Mouse (Mus musculus): ENCODE measurements around the gene 0610040J01Rik. TPM values are rescaled to one million over a fixed set of nuclear protein-coding genes. Genes with fewer than 3 reads are reported as not detected.

The 0610040J01Rik gene
- total and polyA plus RNA-seq, 3 experiments = not detected

- Histone ChIP-seq H3K9me3 (replicated peaks) (no peaks in the 10 kb centered on the region), H3K4me1 (ENCODE audit: insufficient read depth, low read depth, low read length) (no peaks in the 10 kb centered on the region), H3K4me3 (ENCODE audit: low read depth, low read length) (no peak overlapping the region), H3K27me3 (ENCODE audit: insufficient read depth, low read length) (no peaks in the 10 kb centered on the region), H3K36me3 (replicated peaks) (no peaks in the 10 kb centered on the region)
- TF ChIP-seq GATA2 (IDR thresholded peaks at IDR 0.05; ENCODE audit: borderline replicate concordance, low read depth, low read length) (no peak), POLR2AphosphoS5 (IDR thresholded peaks at IDR 0.05; ENCODE audit: insufficient replicate concordance, low read depth, low read length) (no peak), CTCF (IDR thresholded peaks at IDR 0.05; ENCODE audit: low read depth, low read length) (no peak), GATA1 (IDR thresholded peaks at IDR 0.05; ENCODE audit: borderline replicate concordance, low read length) (no peak), TAL1 (conservative IDR thresholded peaks at IDR 0.05; ENCODE audit: low read depth, low read length) (no peak)
- ATAC-seq (ENCODE audit: extremely low read depth, insufficient number of reproducible peaks, low FRiP score, poor library complexity, severe bottlenecking) (no peak), DNase-seq (ENCODE audit: low spot score) (no peak)
Observed at GRCm38 (mm10) chr5:63837851-63838250, 25.7 kb downstream of the 0610040J01Rik start.

GRCm38 (mm10) chr5:63839801-63840416 lies 27.7 kb downstream of the 0610040J01Rik start:
- H3K4me1 ChIP-seq (ENCODE audit: insufficient read depth, low read depth, low read length) = no peaks in the 10 kb centered on the region
- no peak for TF ChIP-seq CTCF (IDR thresholded peaks at IDR 0.05; ENCODE audit: low read depth, low read length)
- TF ChIP-seq GATA1 (IDR thresholded peaks at IDR 0.05; ENCODE audit: borderline replicate concordance, low read length) = no peak
- TF ChIP-seq GATA2 (IDR thresholded peaks at IDR 0.05; ENCODE audit: borderline replicate concordance, low read depth, low read length) = no peak
- TF ChIP-seq POLR2AphosphoS5 (IDR thresholded peaks at IDR 0.05; ENCODE audit: insufficient replicate concordance, low read depth, low read length) = no peak
- TF ChIP-seq TAL1 (conservative IDR thresholded peaks at IDR 0.05; ENCODE audit: low read depth, low read length) = no peak
- H3K9me3 ChIP-seq (replicated peaks) = peaks cover 5% of the 10 kb centered on the region; the same call in 1 of the 2 replicates
- H3K4me3 ChIP-seq (ENCODE audit: low read depth, low read length) = no peak overlapping the region
- no peaks in the 10 kb centered on the region for H3K36me3 ChIP-seq (replicated peaks)
- DNase-seq (ENCODE audit: low spot score) (no peak), ATAC-seq (ENCODE audit: extremely low read depth, insufficient number of reproducible peaks, low FRiP score, poor library complexity, severe bottlenecking) (no peak)
- H3K27me3 ChIP-seq (ENCODE audit: insufficient read depth, low read length) = no peaks in the 10 kb centered on the region

- Histone ChIP-seq H3K4me1 (ENCODE audit: insufficient read depth, low read depth, low read length) (no peaks in the 10 kb centered on the region), H3K27me3 (ENCODE audit: insufficient read depth, low read length) (no peaks in the 10 kb centered on the region), H3K4me3 (ENCODE audit: low read depth, low read length) (no peak overlapping the region), H3K36me3 (replicated peaks) (no peaks in the 10 kb centered on the region), H3K9me3 (replicated peaks) (peaks cover 9% of the 10 kb centered on the region)
- ATAC-seq (ENCODE audit: extremely low read depth, insufficient number of reproducible peaks, low FRiP score, poor library complexity, severe bottlenecking) (no peak), DNase-seq (ENCODE audit: low spot score) (no peak)
- TF ChIP-seq CTCF (IDR thresholded peaks at IDR 0.05; ENCODE audit: low read depth, low read length) (no peak), GATA1 (IDR thresholded peaks at IDR 0.05; ENCODE audit: borderline replicate concordance, low read length) (no peak), POLR2AphosphoS5 (IDR thresholded peaks at IDR 0.05; ENCODE audit: insufficient replicate concordance, low read depth, low read length) (no peak), TAL1 (conservative IDR thresholded peaks at IDR 0.05; ENCODE audit: low read depth, low read length) (no peak), GATA2 (IDR thresholded peaks at IDR 0.05; ENCODE audit: borderline replicate concordance, low read depth, low read length) (no peak)
Observed at GRCm38 (mm10) chr5:63847080-63847479, 34.9 kb downstream of the 0610040J01Rik start.

- peaks cover 9% of the 10 kb centered on the region for H3K9me3 ChIP-seq (replicated peaks)
- H3K27me3 ChIP-seq (ENCODE audit: insufficient read depth, low read length) = no peaks in the 10 kb centered on the region
- TF ChIP-seq CTCF (IDR thresholded peaks at IDR 0.05; ENCODE audit: low read depth, low read length) (no peak), TAL1 (conservative IDR thresholded peaks at IDR 0.05; ENCODE audit: low read depth, low read length) (no peak), POLR2AphosphoS5 (IDR thresholded peaks at IDR 0.05; ENCODE audit: insufficient replicate concordance, low read depth, low read length) (no peak), GATA1 (IDR thresholded peaks at IDR 0.05; ENCODE audit: borderline replicate concordance, low read length) (no peak), GATA2 (IDR thresholded peaks at IDR 0.05; ENCODE audit: borderline replicate concordance, low read depth, low read length) (no peak)
- DNase-seq (ENCODE audit: low spot score) (no peak), ATAC-seq (ENCODE audit: extremely low read depth, insufficient number of reproducible peaks, low FRiP score, poor library complexity, severe bottlenecking) (no peak)
- H3K4me1 ChIP-seq (ENCODE audit: insufficient read depth, low read depth, low read length) = no peaks in the 10 kb centered on the region
- H3K36me3 ChIP-seq (replicated peaks) = no peaks in the 10 kb centered on the region
- H3K4me3 ChIP-seq (ENCODE audit: low read depth, low read length) = no peak overlapping the region
Observed at GRCm38 (mm10) chr5:63847541-63848226, 35.5 kb downstream of the 0610040J01Rik start.

GRCm38 (mm10) chr5:63858901-63859300 lies 46.7 kb downstream of the 0610040J01Rik start:
- ATAC-seq (ENCODE audit: extremely low read depth, insufficient number of reproducible peaks, low FRiP score, poor library complexity, severe bottlenecking) = no peak

GRCm38 (mm10) chr5:63867421-63867820 lies 55.3 kb downstream of the 0610040J01Rik start:
- H3K9me3 ChIP-seq (replicated peaks) = no peaks in the 10 kb centered on the region
- H3K4me1 ChIP-seq (ENCODE audit: insufficient read depth, low read depth, low read length) = no peaks in the 10 kb centered on the region
- no peaks in the 10 kb centered on the region for H3K36me3 ChIP-seq (replicated peaks)
- no peak overlapping the region for H3K4me3 ChIP-seq (ENCODE audit: low read depth, low read length)
- no peak for DNase-seq (ENCODE audit: low spot score)
- TF ChIP-seq CTCF (IDR thresholded peaks at IDR 0.05; ENCODE audit: low read depth, low read length) = no peak
- no peak for TF ChIP-seq TAL1 (conservative IDR thresholded peaks at IDR 0.05; ENCODE audit: low read depth, low read length)
- no peak for TF ChIP-seq GATA1 (IDR thresholded peaks at IDR 0.05; ENCODE audit: borderline replicate concordance, low read length)
- no peak for TF ChIP-seq GATA2 (IDR thresholded peaks at IDR 0.05; ENCODE audit: borderline replicate concordance, low read depth, low read length)
- no peak for TF ChIP-seq POLR2AphosphoS5 (IDR thresholded peaks at IDR 0.05; ENCODE audit: insufficient replicate concordance, low read depth, low read length)
- H3K27me3 ChIP-seq (ENCODE audit: insufficient read depth, low read length) = no peaks in the 10 kb centered on the region
- no peak for ATAC-seq (ENCODE audit: extremely low read depth, insufficient number of reproducible peaks, low FRiP score, poor library complexity, severe bottlenecking)

More at GRCm38 (mm10) chr5:63858901-63859300, 46.7 kb downstream of the 0610040J01Rik start:
- DNase-seq (ENCODE audit: low spot score) = no peak
- Histone ChIP-seq H3K36me3 (replicated peaks) (no peaks in the 10 kb centered on the region), H3K4me3 (ENCODE audit: low read depth, low read length) (no peak overlapping the region), H3K27me3 (ENCODE audit: insufficient read depth, low read length) (no peaks in the 10 kb centered on the region), H3K4me1 (ENCODE audit: insufficient read depth, low read depth, low read length) (no peaks in the 10 kb centered on the region), H3K9me3 (replicated peaks) (no peaks in the 10 kb centered on the region)
- TF ChIP-seq GATA2 (IDR thresholded peaks at IDR 0.05; ENCODE audit: borderline replicate concordance, low read depth, low read length) (no peak), GATA1 (IDR thresholded peaks at IDR 0.05; ENCODE audit: borderline replicate concordance, low read length) (no peak), POLR2AphosphoS5 (IDR thresholded peaks at IDR 0.05; ENCODE audit: insufficient replicate concordance, low read depth, low read length) (no peak), CTCF (IDR thresholded peaks at IDR 0.05; ENCODE audit: low read depth, low read length) (no peak), TAL1 (conservative IDR thresholded peaks at IDR 0.05; ENCODE audit: low read depth, low read length) (no peak)

Data from G1E (cell line).